Mouse (Mus musculus) olfactory bulb, adult 2 months (tissue): ENCODE results near the gene Taf15.

ENCODE experiments used
- CTCF ChIP-seq: fragments of 200-500 bp; IDR thresholded peaks from 2 replicates; pipeline ENCODE4 v1.5.1; 2012; ENCODE audit warnings: low read depth, mild to moderate bottlenecking, low read length, moderate library complexity; ENCODE audit not compliant: insufficient read depth
- POLR2A ChIP-seq: fragments of 200-500 bp; IDR thresholded peaks from 2 replicates; pipeline ENCODE4 v1.6.1; 2012; ENCODE audit warnings: mild to moderate bottlenecking, low read depth, low read length, moderate library complexity; ENCODE audit not compliant: insufficient read depth

- no peak for TF ChIP-seq POLR2A
- TF ChIP-seq CTCF, result no peak
These were observed 40.4 kb upstream of the Taf15 start for GRCm38 (mm10) chr11:83432533-83432932.
